Mouse (Mus musculus): ENCODE data around the gene Gm11563.

- no peak for TF ChIP-seq CTCF (IDR thresholded peaks at IDR 0.05; ENCODE audit: low read depth, low read length)
- no peak for TF ChIP-seq POLR2A (IDR thresholded peaks at IDR 0.05; ENCODE audit: borderline replicate concordance, low read depth, low read length)
Measured at GRCm38 (mm10) chr11:99657051-99657450, 1.7 kb downstream of the Gm11563 start.
